Mouse (Mus musculus) MEL (cell line): ENCODE results near the gene Tmem107. TPM values are rescaled to one million over a fixed set of nuclear protein-coding genes. Genes with fewer than 3 reads are reported as not detected.

Experiments
- DNase-seq: peaks from one replicate; pipeline ENCODE4 v3.0.0; 2011; ENCODE audit warnings: low read depth, low spot score
- H3K27ac ChIP-seq: 2 replicates; pipeline ENCODE4 v1.5.1; 2012; ENCODE audit warnings: low read depth, mild to moderate bottlenecking, control low read depth, low read length, moderate library complexity; ENCODE audit not compliant: control insufficient read depth
- H3K27me3 ChIP-seq, 2 experiments: fragments of 150-350 bp in 1 of 2; sonication (generic) in 1 of 2; 2 replicates each; pipeline ENCODE4 v1.6.1; 2012; ENCODE audit warnings: low read length in 2 of 2, mild to moderate bottlenecking in 2 of 2, improper control_type of control experiment in 1 of 2, moderate library complexity in 1 of 2; ENCODE audit not compliant: insufficient read depth in 2 of 2, control insufficient read depth in 1 of 2
- H3K36me3 ChIP-seq, 2 experiments: 2 replicates each; pipeline ENCODE4 v1.6.1; 2012 to 2014; ENCODE audit warnings: low read length in 2 of 2, improper control_type of control experiment in 1 of 2, inconsistent platforms in 1 of 2, mild to moderate bottlenecking in 1 of 2; ENCODE audit not compliant: insufficient read depth in 2 of 2, control insufficient read depth in 1 of 2
- H3K4me1 ChIP-seq, 2 experiments: fragments of 150-350 bp in 1 of 2; sonication (generic) in 1 of 2; 2 replicates each; pipeline ENCODE4 v1.6.1; 2012; ENCODE audit warnings: low read length in 2 of 2, improper control_type of control experiment in 1 of 2, mild to moderate bottlenecking in 1 of 2; ENCODE audit not compliant: insufficient read depth in 2 of 2, control insufficient read depth in 1 of 2
- H3K4me3 ChIP-seq, 2 experiments: fragments of 150-350 bp in 1 of 2; sonication (generic) in 1 of 2; 2 replicates each; pipeline ENCODE4 v1.5.1; 2012; ENCODE audit warnings: low read depth in 2 of 2, low read length in 2 of 2, mild to moderate bottlenecking in 2 of 2, moderate library complexity in 2 of 2, control low read depth in 1 of 2, improper control_type of control experiment in 1 of 2; ENCODE audit not compliant: control insufficient read depth in 1 of 2, insufficient read depth in 1 of 2
- H3K79me2 ChIP-seq: 2 replicates; pipeline ENCODE4 v1.6.1; 2012; ENCODE audit warnings: mild to moderate bottlenecking, low read length, moderate library complexity; ENCODE audit not compliant: control insufficient read depth, poor library complexity, insufficient read depth
- H3K9ac ChIP-seq: 2 replicates; pipeline ENCODE4 v1.6.1; 2012; ENCODE audit warnings: low read depth, mild to moderate bottlenecking, control low read depth, low read length, moderate library complexity; ENCODE audit not compliant: control insufficient read depth, poor library complexity, severe bottlenecking
- H3K9me3 ChIP-seq: fragments of 150-350 bp; sonication (generic); replicated peaks from 2 replicates; pipeline ENCODE4 v1.6.1; 2012; ENCODE audit warnings: mild to moderate bottlenecking, low read length, improper control_type of control experiment, moderate library complexity; ENCODE audit not compliant: insufficient read depth
- BHLHE40 ChIP-seq: IDR thresholded peaks from 2 replicates; pipeline ENCODE4 v1.6.1; 2012; ENCODE audit warnings: low read depth, mild to moderate bottlenecking, inconsistent platforms, low read length, improper control_type of control experiment, borderline replicate concordance
- CHD1 ChIP-seq: IDR thresholded peaks from 2 replicates; pipeline ENCODE4 v1.6.1; 2012; ENCODE audit warnings: low read depth, mild to moderate bottlenecking, inconsistent platforms, low read length, improper control_type of control experiment
- CHD2 ChIP-seq: IDR thresholded peaks from 2 replicates; pipeline ENCODE4 v1.6.1; 2011; ENCODE audit warnings: low read length, improper control_type of control experiment
- CTCF ChIP-seq, 3 experiments: IDR thresholded peaks in 2 of 3; conservative IDR thresholded peaks in 1 of 3; 2 replicates each; pipeline ENCODE4 v1.5.1; 2011 to 2012; ENCODE audit warnings: low read length in 3 of 3, low read depth in 2 of 3, mild to moderate bottlenecking in 2 of 3, improper control_type of control experiment in 1 of 3, inconsistent platforms in 1 of 3, mixed read lengths in 1 of 3, moderate library complexity in 1 of 3; ENCODE audit not compliant: control insufficient read depth in 1 of 3, insufficient read depth in 1 of 3, poor library complexity in 1 of 3, severe bottlenecking in 1 of 3
- E2F4 ChIP-seq: IDR thresholded peaks from 2 replicates; pipeline ENCODE4 v1.6.1; 2011; ENCODE audit warnings: low read depth, low read length, improper control_type of control experiment, borderline replicate concordance
- ELF1 ChIP-seq: IDR thresholded peaks from 2 replicates; pipeline ENCODE4 v1.6.1; 2014; ENCODE audit warnings: low read depth, mild to moderate bottlenecking, inconsistent platforms, low read length, improper control_type of control experiment, moderate library complexity
- EP300 ChIP-seq, 2 experiments: IDR thresholded peaks; 2 replicates each; pipeline ENCODE4 v1.6.1; 2011; ENCODE audit warnings: improper control_type of control experiment in 2 of 2, low read length in 2 of 2, low read depth in 1 of 2, mild to moderate bottlenecking in 1 of 2
- ETS1 ChIP-seq: IDR thresholded peaks from 2 replicates; pipeline ENCODE4 v1.6.1; 2012; ENCODE audit warnings: low read depth, mild to moderate bottlenecking, inconsistent platforms, low read length, improper control_type of control experiment, moderate library complexity
- GABPA ChIP-seq: IDR thresholded peaks from 2 replicates; pipeline ENCODE4 v1.6.1; 2012; ENCODE audit warnings: low read depth, mild to moderate bottlenecking, inconsistent platforms, low read length, improper control_type of control experiment, moderate library complexity
- GATA1 ChIP-seq: IDR thresholded peaks from 2 replicates; pipeline ENCODE4 v1.6.1; 2011; ENCODE audit warnings: low read depth, low read length, improper control_type of control experiment
- HCFC1 ChIP-seq: IDR thresholded peaks from 2 replicates; pipeline ENCODE4 v1.6.1; 2012; ENCODE audit warnings: low read depth, mild to moderate bottlenecking, inconsistent platforms, low read length, improper control_type of control experiment, moderate library complexity
- JUND ChIP-seq: IDR thresholded peaks from 2 replicates; pipeline ENCODE4 v1.6.1; 2011; ENCODE audit warnings: low read depth, mild to moderate bottlenecking, improper control_type of control experiment, low read length
- KAT2A ChIP-seq: conservative IDR thresholded peaks from 2 replicates; pipeline ENCODE4 v1.6.1; 2012; ENCODE audit warnings: low read depth, low read length, improper control_type of control experiment, inconsistent platforms
- MAFK ChIP-seq: IDR thresholded peaks from 2 replicates; pipeline ENCODE4 v1.6.1; 2011; ENCODE audit warnings: low read depth, mild to moderate bottlenecking, low read length, improper control_type of control experiment, borderline replicate concordance
- MAX ChIP-seq: IDR thresholded peaks from 2 replicates; pipeline ENCODE4 v1.6.1; 2011; ENCODE audit warnings: low read length, improper control_type of control experiment
- MAZ ChIP-seq: IDR thresholded peaks from 2 replicates; pipeline ENCODE4 v1.6.1; 2012; ENCODE audit warnings: low read depth, mild to moderate bottlenecking, inconsistent platforms, low read length, improper control_type of control experiment
- MEF2A ChIP-seq: IDR thresholded peaks from 2 replicates; pipeline ENCODE4 v1.6.1; 2014; ENCODE audit warnings: low read depth, mild to moderate bottlenecking, inconsistent platforms, low read length, improper control_type of control experiment; ENCODE audit not compliant: poor library complexity, insufficient replicate concordance, severe bottlenecking; ENCODE audit errors: extremely low read depth
- MXI1 ChIP-seq: IDR thresholded peaks from 2 replicates; pipeline ENCODE4 v1.6.1; 2011; ENCODE audit warnings: mild to moderate bottlenecking, low read depth, low read length, improper control_type of control experiment
- MYB ChIP-seq: IDR thresholded peaks from 2 replicates; pipeline ENCODE4 v1.6.1; 2011; ENCODE audit warnings: mild to moderate bottlenecking, low read depth, low read length, improper control_type of control experiment
- NELFE ChIP-seq: IDR thresholded peaks from 2 replicates; pipeline ENCODE4 v1.6.1; 2011; ENCODE audit warnings: low read depth, low read length, improper control_type of control experiment
- NRF1 ChIP-seq: IDR thresholded peaks from 2 replicates; pipeline ENCODE4 v1.6.1; 2014; ENCODE audit warnings: low read depth, mild to moderate bottlenecking, inconsistent platforms, low read length, improper control_type of control experiment, moderate library complexity; ENCODE audit not compliant: poor library complexity, insufficient read depth, severe bottlenecking
- POLR2A ChIP-seq, 2 experiments: IDR thresholded peaks; 2 replicates each; pipeline ENCODE4 v1.6.1; 2011 to 2012; ENCODE audit warnings: low read length in 2 of 2, mild to moderate bottlenecking in 2 of 2, control low read depth in 1 of 2, improper control_type of control experiment in 1 of 2, low read depth in 1 of 2, moderate library complexity in 1 of 2; ENCODE audit not compliant: control insufficient read depth in 1 of 2, insufficient read depth in 1 of 2, poor library complexity in 1 of 2
- POLR2AphosphoS2 ChIP-seq: IDR thresholded peaks from 2 replicates; pipeline ENCODE4 v1.6.1; 2011; ENCODE audit warnings: low read length, improper control_type of control experiment
- RAD21 ChIP-seq: IDR thresholded peaks from 2 replicates; pipeline ENCODE4 v1.6.1; 2011; ENCODE audit warnings: mild to moderate bottlenecking, low read depth, low read length, improper control_type of control experiment
- RCOR1 ChIP-seq: IDR thresholded peaks from 2 replicates; pipeline ENCODE4 v1.6.1; 2012; ENCODE audit warnings: low read depth, mild to moderate bottlenecking, inconsistent platforms, low read length, improper control_type of control experiment
- SIN3A ChIP-seq: IDR thresholded peaks from 2 replicates; pipeline ENCODE4 v1.6.1; 2012; ENCODE audit warnings: low read length, improper control_type of control experiment, inconsistent platforms
- SMC3 ChIP-seq: IDR thresholded peaks from 2 replicates; pipeline ENCODE4 v1.6.1; 2011; ENCODE audit warnings: low read depth, low read length, improper control_type of control experiment
- TAL1 ChIP-seq: IDR thresholded peaks from 2 replicates; pipeline ENCODE4 v1.6.1; 2012; ENCODE audit warnings: mild to moderate bottlenecking, inconsistent platforms, low read length, moderate library complexity, mixed read lengths
- TBP ChIP-seq: IDR thresholded peaks from 2 replicates; pipeline ENCODE4 v1.8.0; 2011; ENCODE audit warnings: low read depth, low read length, improper control_type of control experiment
- TCF12 ChIP-seq: IDR thresholded peaks from 2 replicates; pipeline ENCODE4 v1.6.1; 2014; ENCODE audit warnings: low read depth, mild to moderate bottlenecking, inconsistent platforms, low read length, improper control_type of control experiment, moderate library complexity
- UBTF ChIP-seq: IDR thresholded peaks from 2 replicates; pipeline ENCODE4 v1.6.1; 2012; ENCODE audit warnings: low read depth, mild to moderate bottlenecking, inconsistent platforms, low read length, improper control_type of control experiment, moderate library complexity, borderline replicate concordance; ENCODE audit not compliant: insufficient read depth
- USF1 ChIP-seq: IDR thresholded peaks from 2 replicates; pipeline ENCODE4 v1.6.1; 2014; ENCODE audit warnings: low read depth, mild to moderate bottlenecking, inconsistent platforms, low read length, improper control_type of control experiment, moderate library complexity
- USF2 ChIP-seq, 2 experiments: IDR thresholded peaks; 2 replicates each; pipeline ENCODE4 v1.6.1; 2011 to 2012; ENCODE audit warnings: improper control_type of control experiment in 2 of 2, low read length in 2 of 2, borderline replicate concordance in 1 of 2, inconsistent platforms in 1 of 2, low read depth in 1 of 2, mild to moderate bottlenecking in 1 of 2; ENCODE audit not compliant: insufficient read depth in 1 of 2
- ZC3H11A ChIP-seq: IDR thresholded peaks from 2 replicates; pipeline ENCODE4 v1.6.1; 2012; ENCODE audit warnings: low read depth, mild to moderate bottlenecking, inconsistent platforms, low read length, improper control_type of control experiment
- ZKSCAN1 ChIP-seq: IDR thresholded peaks from 2 replicates; pipeline ENCODE4 v1.6.1; 2012; ENCODE audit warnings: low read depth, mild to moderate bottlenecking, inconsistent platforms, low read length, improper control_type of control experiment, moderate library complexity
- ZNF384 ChIP-seq: IDR thresholded peaks from 2 replicates; pipeline ENCODE4 v1.6.1; 2012; ENCODE audit warnings: low read depth, mild to moderate bottlenecking, inconsistent platforms, low read length, improper control_type of control experiment
- polyA plus RNA-seq, 2 experiments: library from polyadenylated mRNA; stranded (reverse) in 1 of 2; unstranded in 1 of 2; fragments of >175 nt in 1 of 2; fragments of >200 nt in 1 of 2; gene quantifications; 2 replicates each; pipeline versions ENCODE4 v1.2.1 to v1.2.4; 2012; ENCODE audit warnings: low replicate concordance in 2 of 2, low read depth in 1 of 2; ENCODE audit not compliant: insufficient read length in 2 of 2, insufficient read depth in 1 of 2, missing spikeins in 1 of 2
- total RNA-seq: library from RNA; depleted of rRNA; stranded (reverse); fragments of 300-350 nt; gene quantifications from 2 replicates; pipeline ENCODE4 v1.2.3, GENCODE M21; 2012; rRNA removed

Tmem107 gene
- total RNA-seq: 44.8 and 47.0 TPM in 2 replicates
- 10 to 100 TPM in 1 of 2 experiments, not detected in 1; 79.5 TPM for polyA plus RNA-seq

DNA sequence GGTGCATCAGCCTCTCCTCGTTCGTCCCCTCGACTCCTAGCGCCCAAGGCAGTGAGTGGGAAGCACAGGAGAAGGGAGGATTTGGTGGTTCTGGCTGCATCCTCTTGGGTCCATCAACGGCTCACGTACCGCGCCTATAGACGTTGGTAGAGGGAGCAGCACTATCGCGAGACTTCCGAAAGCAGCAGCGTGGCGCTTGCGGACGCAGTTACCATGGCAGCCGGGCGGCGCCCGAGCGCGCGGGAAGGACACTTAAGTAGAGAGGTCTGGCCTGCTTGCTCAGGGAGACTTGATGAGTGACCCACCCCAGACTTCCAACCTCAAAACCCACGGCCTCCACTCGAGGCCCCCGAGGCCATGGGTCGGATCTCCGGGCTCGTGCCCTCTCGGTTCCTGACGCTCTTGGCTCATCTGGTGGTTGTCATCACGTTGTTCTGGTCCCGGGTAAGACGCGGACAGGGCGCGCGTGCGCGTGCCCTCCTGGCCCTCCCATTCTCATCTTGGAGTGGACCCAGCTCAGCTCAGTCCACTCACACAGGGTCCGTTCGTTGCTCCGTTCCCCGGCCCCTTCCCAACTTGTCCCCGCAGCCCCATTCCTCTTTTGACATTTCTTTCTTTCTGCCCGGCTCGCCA, at the start of gene Tmem107:
TSS of gene Tmem107 (plus strand) at position 217 of the 633 bp plus-strand sequence.
- DNase-seq: peak; percentile 99
- Histone ChIP-seq H3K36me3 (peaks cover 0 to 2% of the 10 kb centered on the region in 2 experiments; a peak in 1 of 4 replicates), H3K9me3 (no peaks in the 10 kb centered on the region), H3K27ac (peak within 1 kb of the TSS; percentile 68), H3K79me2 (peaks cover 5% of the 10 kb centered on the region; the same call in 1 of the 2 replicates), H3K4me1 (peaks cover 0 to 2% of the 10 kb centered on the region in 2 experiments; a peak in 1 of 4 replicates), H3K4me3 (peak within 1 kb of the TSS; percentile 70 to 75), H3K9ac (peak within 1 kb of the TSS; percentile 79), H3K27me3 (no peaks in the 10 kb centered on the region)
- TF ChIP-seq GATA1 (no peak), HCFC1 (peak; percentile 68), NRF1 (peak; percentile 86), MAZ (no peak), MAX (peak; percentile 89), TAL1 (no peak), MXI1 (peak; percentile 95), RCOR1 (no peak), JUND (no peak), CHD2 (peak; percentile 95), MAFK (no peak), MEF2A (no peak), RAD21 (no peak), E2F4 (peak; percentile 94), BHLHE40 (no peak), CHD1 (no peak), ZNF384 (no peak), USF2 (IDR thresholded peaks at IDR 0.05; ENCODE audit: borderline replicate concordance in 1 of 2, insufficient read depth in 1 of 2, low read depth in 1 of 2, low read length in 2 of 2) (no peak), CTCF (IDR thresholded peaks at IDR 0.05 in 2 of 3, conservative IDR thresholded peaks at IDR 0.05 in 1 of 3; ENCODE audit: control insufficient read depth in 1 of 3, insufficient read depth in 1 of 3, low read depth in 2 of 3, low read length in 3 of 3, poor library complexity in 1 of 3, severe bottlenecking in 1 of 3) (no peak), UBTF (no peak), SIN3A (peak; percentile 98), MYB (no peak), ETS1 (peak; percentile 26; the same call in 1 of the 2 replicates), POLR2AphosphoS2 (peak; percentile 82; the same call in 1 of the 2 replicates), TCF12 (no peak; the same call in 1 of the 2 replicates), NELFE (peak; percentile 81), POLR2A (IDR thresholded peaks at IDR 0.05; ENCODE audit: control insufficient read depth in 1 of 2, insufficient read depth in 1 of 2, low read depth in 1 of 2, low read length in 2 of 2, poor library complexity in 1 of 2) (peak; percentile 75 to 94), EP300 (IDR thresholded peaks at IDR 0.05; ENCODE audit: low read depth in 1 of 2, low read length in 2 of 2) (no peak), ZC3H11A (no peak), ELF1 (0 out of 2 replicates have a peak, but pooled peaks have one; percentile 30), KAT2A (no peak), ZKSCAN1 (no peak), SMC3 (no peak), USF1 (no peak), TBP (peak; percentile 85), GABPA (no peak)
